Mouse (Mus musculus): ENCODE data around the gene Zc3h10.
"Not testable (repeated sequence)": the region's sequence is repeated elsewhere in the genome, so short reads cannot be mapped to it uniquely, and the experiment has no call there.

Gene Zc3h10

DNA sequence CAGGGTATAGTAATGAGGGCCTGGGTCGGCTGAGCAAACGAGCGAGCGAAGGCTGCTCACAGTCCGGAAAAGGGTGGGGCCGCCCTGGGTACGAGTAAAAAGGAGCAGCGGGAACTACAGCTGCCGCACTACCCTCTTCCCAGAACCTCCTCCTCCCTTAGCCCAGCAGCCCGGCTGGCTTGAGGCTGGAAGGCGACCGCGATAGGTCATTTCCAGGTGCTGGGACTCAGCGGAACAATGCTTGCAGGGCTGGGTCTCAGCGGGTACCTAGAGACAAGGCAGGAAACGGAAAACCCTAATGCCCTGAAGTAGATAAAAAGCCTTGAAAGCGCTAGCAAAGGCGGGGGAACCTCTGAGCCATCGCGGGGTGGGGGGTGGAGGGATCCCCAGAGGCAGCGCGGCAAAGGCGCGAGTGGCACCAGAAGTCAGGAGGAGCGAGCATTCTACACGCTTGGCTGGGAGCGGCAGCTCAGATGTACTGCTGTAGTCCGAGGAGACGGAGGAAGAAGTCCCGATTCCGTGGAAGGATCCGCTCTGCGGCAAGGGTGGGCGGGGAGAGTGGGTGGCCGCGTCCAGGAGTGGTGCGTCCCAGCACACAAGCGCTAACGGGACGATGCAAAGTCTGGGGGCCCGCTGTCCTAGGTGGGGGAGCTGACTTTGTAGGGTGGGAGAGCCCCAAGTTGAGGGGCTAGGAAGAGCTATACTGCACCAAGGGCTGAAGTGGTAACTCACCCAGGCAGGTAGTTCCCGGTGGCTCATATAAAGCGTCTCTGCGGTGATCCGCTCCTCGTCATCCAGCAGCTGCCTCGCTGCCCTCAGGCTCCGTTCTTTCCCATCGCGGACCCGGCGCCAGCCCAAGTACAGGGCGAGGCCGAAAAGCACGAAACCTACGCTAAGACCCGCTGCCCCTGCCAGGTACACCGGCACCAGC lies 22.6 kb downstream of the Zc3h10 start:
- in situ Hi-C loops (cut with MboI; ENCODE audit: low sequenced_read_pairs) = no loop called here

GRCm38 (mm10) chr10:128524111-128524731 lies 23.4 kb downstream of the Zc3h10 start:
- in situ Hi-C loops (cut with MboI; ENCODE audit: low sequenced_read_pairs) = no loop called here

GRCm38 (mm10) chr10:128522351-128522750 lies 25.2 kb downstream of the Zc3h10 start:
- in situ Hi-C loops (cut with MboI; ENCODE audit: low sequenced_read_pairs) = no loop called here

DNA sequence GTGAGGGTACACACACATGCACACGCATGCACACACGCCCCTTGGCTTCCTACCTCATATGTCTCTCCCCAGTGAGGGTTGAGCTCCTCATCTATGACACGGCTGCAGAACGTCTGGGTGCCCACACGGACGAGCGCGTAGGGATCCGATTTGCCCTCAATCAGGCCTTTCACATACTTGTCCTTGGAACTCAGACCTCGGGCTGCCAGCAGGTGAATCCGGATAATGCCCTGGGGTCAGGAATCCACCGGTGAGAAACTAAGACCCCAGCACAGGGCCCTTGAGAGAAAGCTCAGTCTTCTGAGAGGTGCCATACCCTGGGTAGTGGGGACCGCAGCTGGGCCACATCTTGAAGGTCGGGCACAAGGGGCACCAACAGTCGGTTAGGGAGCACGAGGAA lies 27.0 kb downstream of the Zc3h10 start:
- in situ Hi-C loops (cut with MboI; ENCODE audit: low sequenced_read_pairs) = no loop called here

DNA sequence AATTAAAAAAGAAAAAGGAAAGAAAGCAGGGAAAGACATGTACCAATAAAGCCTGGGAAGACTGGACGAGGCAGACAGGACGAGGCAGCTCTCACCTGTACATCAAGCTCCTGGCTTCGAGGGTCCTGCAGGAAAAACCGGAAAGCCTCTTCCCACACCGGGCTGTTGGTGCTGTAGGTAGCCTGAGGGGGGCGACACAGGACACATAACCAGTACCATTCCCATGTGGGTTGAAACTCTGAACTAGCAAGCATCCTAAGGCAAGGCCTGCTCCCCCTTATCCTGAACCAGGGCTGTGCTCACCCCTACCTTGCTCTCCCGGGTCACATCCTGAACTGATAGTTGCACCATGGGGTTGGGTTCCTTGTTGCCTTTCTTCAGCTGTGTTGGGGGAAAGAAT lies 28.7 kb downstream of the Zc3h10 start:
- in situ Hi-C loops (cut with MboI; ENCODE audit: low sequenced_read_pairs) = no loop called here

DNA sequence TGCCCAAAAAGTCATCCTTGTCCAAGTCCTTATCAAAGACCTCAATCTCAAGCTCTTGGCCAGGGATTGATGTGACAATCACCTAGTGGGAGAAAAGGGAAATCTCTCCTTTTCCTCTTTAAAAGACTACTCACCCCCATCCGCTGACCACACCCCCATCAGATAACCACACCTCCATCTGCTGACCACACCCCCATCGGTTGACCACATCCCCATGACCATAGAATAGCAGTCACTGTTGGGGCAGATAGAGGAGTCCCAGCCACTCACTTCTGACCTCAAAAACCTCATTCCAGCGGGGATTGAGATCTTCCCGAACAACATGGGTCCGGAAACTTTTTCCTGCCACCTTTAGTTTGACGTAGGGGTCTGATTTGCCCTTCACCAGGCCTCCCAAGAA lies 30.9 kb downstream of the Zc3h10 start:
- in situ Hi-C loops (cut with MboI; ENCODE audit: low sequenced_read_pairs) = no loop called here

GRCm38 (mm10) chr10:128516029-128516428 lies 31.5 kb downstream of the Zc3h10 start:
- in situ Hi-C loops (cut with MboI; ENCODE audit: low sequenced_read_pairs) = no loop called here

GRCm38 (mm10) chr10:128515044-128515443 lies 32.5 kb downstream of the Zc3h10 start:
- in situ Hi-C loops (cut with MboI; ENCODE audit: low sequenced_read_pairs) = no loop called here

- in situ Hi-C loops (cut with MboI; ENCODE audit: low sequenced_read_pairs) = no loop called here
Observed at GRCm38 (mm10) chr10:128511761-128512160, 35.8 kb downstream of the Zc3h10 start.

DNA sequence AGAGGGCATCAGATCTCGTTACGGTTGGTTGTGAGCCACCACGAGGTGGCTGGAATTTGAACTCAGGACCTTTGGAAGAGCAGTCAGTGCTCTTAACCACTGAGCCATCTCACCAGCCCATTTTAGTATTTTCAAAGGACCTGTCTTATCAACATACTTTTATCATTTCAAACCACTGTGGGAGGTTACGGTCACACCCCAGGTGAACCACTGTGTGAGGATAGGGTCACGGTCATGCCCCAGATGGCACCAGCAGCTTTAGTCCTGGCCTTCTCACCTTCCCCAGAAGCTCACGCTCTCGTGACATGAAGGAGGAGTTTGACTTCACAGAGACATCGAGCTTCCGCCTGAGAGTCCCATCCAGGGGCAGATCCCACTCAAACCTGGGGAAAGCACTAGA lies 36.4 kb downstream of the Zc3h10 start:
- in situ Hi-C loops (cut with MboI; ENCODE audit: low sequenced_read_pairs) = no loop called here

DNA sequence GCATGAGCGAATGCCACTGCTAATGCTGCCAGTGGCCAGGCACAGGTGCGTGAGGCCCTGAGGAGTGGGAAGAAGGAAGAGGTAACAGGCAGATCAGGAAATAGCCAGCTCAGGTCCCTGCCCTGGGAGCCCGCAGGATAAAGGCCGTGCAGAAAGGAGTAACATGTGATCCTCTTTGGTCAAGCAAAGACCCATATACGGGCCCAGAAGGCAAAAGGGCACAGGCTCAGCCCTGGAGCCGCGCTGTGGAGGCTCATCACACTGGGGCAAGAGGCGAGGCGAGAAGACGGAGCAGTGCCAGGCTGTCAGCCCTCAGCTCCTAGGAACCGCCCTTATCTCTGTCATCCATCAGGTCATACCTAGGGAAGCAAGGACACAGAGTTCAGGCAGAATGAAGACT lies 37.3 kb downstream of the Zc3h10 start:
- in situ Hi-C loops (cut with MboI; ENCODE audit: low sequenced_read_pairs) = no loop called here

GRCm38 (mm10) chr10:128509831-128510230 lies 37.7 kb downstream of the Zc3h10 start:
- in situ Hi-C loops (cut with MboI; ENCODE audit: low sequenced_read_pairs) = no loop called here

GRCm38 (mm10) chr10:128509203-128509602 lies 38.4 kb downstream of the Zc3h10 start:
- in situ Hi-C loops (cut with MboI; ENCODE audit: low sequenced_read_pairs) = no loop called here

- in situ Hi-C loops (cut with MboI; ENCODE audit: low sequenced_read_pairs) = no loop called here
Observed at GRCm38 (mm10) chr10:128508260-128508659, 39.3 kb downstream of the Zc3h10 start.

GRCm38 (mm10) chr10:128505974-128506373 lies 41.6 kb downstream of the Zc3h10 start:
- in situ Hi-C loops (cut with MboI; ENCODE audit: low sequenced_read_pairs) = no loop called here

DNA sequence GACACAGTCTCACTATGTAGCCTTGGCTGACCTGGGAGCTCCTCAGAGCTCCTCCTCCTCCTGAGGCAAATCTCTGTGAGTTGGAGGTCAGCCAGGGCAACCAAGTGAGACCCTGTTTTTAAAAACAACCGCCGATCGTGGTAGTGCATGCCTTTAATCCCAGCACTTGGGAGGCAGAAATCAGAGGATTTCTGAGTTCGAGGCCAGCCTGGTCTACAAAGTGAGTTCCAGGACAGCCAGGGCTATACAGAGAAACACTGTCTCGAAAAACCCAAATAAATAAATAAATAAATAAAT lies 42.3 kb downstream of the Zc3h10 start:
- in situ Hi-C loops (cut with MboI; ENCODE audit: low sequenced_read_pairs) = not testable (repeated sequence)

DNA sequence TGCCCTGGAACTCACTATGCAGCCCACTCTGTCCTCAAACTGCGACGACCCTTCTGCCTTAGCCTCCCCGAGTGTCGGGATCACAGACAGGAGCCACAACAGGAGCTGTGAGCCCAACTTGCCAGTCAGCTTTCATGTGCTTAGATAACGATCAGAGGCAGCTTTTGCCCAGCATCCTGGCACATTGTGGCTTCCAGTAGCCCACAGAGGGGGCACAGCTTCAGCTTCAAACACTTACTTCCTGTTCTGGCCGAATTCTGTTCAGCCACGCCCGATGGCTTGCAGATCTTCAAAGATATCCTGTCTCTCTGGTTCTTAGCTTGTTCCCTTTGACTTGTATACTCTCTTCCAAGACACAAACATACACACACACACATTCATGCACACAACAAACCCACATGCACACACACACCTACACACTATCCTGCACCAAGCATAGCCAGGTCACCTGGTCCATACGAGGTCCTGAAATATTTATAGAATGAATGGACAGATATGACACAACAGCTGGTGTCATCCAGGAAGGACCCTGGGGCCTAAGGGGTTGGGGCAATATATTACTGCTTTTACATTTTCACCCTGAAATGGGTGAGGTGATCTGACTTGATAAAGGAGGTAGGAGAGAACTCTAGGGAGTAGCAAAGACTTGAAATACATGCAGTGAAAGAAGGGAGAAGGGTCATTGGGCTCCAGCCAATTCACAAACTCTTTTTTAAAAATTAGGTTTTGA lies 42.8 kb downstream of the Zc3h10 start:
- in situ Hi-C loops (cut with MboI; ENCODE audit: low sequenced_read_pairs) = no loop called here

DNA sequence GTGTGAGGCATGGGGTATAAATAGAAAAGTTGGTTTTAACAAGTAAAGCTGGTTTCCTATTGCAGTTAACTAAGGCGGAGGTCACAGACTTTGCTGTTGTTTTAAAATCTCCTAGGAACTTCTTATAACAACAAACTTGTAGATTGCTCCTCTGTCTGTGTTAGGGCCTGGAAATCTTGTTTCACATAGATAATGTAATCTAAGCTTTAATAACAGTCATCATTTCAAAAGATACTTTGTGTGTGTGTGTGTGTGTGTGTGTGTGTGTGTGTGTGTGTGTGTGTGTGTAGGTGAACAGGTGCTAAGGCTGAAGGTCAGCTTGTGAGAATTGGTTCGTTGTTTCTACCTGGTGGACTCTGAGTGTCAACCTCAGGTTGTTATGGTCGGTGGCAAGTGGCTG lies 43.6 kb downstream of the Zc3h10 start:
- in situ Hi-C loops (cut with MboI; ENCODE audit: low sequenced_read_pairs) = no loop called here

GRCm38 (mm10) chr10:128503532-128503931 lies 44.0 kb downstream of the Zc3h10 start:
- in situ Hi-C loops (cut with MboI; ENCODE audit: low sequenced_read_pairs) = no loop called here

- in situ Hi-C loops (cut with MboI; ENCODE audit: low sequenced_read_pairs) = no loop called here
Observed at GRCm38 (mm10) chr10:128502341-128502740, 45.2 kb downstream of the Zc3h10 start.

DNA sequence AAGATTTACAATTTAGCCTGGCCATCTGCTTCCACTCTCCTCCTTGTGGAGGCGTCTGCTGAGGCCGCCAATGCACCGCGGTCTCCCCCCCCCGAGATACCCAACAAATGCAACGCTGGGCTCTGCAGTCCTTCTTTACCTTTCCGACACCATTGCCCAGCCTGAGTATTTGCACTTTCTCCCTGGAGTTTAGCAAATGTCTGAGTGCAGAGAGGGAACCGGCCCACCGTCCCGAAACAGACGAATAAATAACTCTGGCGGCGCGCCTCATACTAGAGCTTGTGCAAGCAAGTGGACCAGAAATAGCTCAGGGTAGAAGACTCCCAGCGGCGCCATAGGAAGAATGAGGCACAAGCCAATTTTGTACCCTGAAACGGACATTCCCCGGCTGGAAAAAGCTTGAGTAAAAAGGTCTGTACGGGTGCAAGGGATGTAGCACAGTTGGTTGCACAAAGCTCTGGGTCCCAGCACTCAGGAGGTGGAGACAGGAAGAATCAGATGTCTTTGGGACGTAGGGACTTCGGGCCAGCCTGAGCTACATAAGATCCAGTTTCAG lies 48.4 kb downstream of the Zc3h10 start:
- in situ Hi-C loops (cut with MboI; ENCODE audit: low sequenced_read_pairs) = no loop called here

DNA sequence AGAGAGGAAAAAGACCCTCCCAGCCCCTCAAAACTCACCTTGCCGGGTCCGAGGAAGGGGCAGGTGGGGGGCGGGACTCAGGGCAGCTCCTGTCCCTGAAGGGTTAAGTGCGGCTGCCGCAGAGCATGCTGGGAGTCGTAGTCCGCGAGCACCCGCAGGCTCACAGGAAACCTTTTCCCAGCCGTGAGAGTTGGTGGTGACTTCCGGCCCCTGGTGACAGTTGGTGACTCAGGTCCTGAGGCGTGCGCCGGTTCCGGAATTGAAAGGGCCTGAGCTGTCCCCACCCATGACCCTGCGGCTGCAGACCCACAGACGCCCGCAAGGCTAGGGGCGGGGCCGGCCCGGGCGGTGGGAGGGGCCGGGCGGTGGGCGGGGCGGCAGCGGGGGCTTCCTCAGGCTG lies 49.0 kb downstream of the Zc3h10 start, which contains the start of gene Myl6b:
TSS of gene Myl6b (minus strand) at position 96 of the 400 bp plus-strand sequence.
- in situ Hi-C loops (cut with MboI; ENCODE audit: low sequenced_read_pairs) = no loop called here
